ENCODE assay signal across 7 mouse cellular contexts in the genomic region with DNA sequence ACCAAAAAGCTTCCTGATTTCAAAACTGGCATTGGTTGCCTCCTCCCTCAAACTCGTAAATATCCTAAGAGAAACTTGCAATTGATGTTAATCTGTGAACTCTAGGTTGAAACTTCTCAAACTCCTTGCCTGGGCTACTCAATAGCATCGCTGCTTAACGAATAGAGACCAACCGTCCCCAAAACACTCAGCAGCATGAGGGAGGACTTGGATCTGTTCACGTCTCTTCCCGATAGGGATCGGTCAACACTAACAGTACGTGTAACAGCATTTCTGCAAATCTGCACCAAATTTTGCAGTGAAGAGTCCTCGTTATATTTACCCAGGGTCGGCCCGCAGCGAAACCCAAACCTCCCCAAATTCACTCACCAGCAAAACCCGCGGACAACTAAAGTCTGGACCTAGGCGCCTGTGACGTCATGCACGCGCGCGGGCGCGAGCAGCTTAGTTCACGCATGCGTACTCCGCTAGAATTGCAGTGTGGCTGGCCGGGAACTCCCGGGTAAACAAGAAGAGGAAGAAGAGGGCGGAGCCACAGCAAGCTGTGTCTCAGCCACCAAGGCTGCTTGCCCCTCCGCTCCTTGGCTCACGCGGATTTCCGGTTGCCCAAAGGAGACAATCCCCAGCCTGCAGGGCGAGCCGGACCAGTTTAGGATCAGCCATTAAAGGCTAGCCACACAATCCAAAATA. TPM values are rescaled to one million over a fixed set of nuclear protein-coding genes. Genes with fewer than 3 reads are reported as not detected.
DNase-seq lines count a peak whose midpoint lies in the region; ATAC-seq and TF ChIP-seq lines count a peak whose summit lies in the region.

Gene Pot1a, minus strand, starts transcription at position 441 of the 690 bp plus-strand sequence.

- peak within 1 kb of the TSS; percentile 69 for H3K4me2 ChIP-seq in intestine, postnatal 0 days (replicated peaks; ENCODE audit: low read depth)
- H3K4me2 ChIP-seq in midbrain, embryonic 12.5 days (replicated peaks), result peak within 1 kb of the TSS; percentile 57

- peak within 1 kb of the TSS; percentile 69 for H3K4me3 ChIP-seq in embryonic facial prominence, embryonic 10.5 days
- H3K4me3 ChIP-seq in intestine, postnatal 0 days (ENCODE audit: low read depth, low read length), result peak within 1 kb of the TSS; percentile 77
- H3K4me3 ChIP-seq in midbrain, embryonic 12.5 days, result peak within 1 kb of the TSS; percentile 59
- peak within 1 kb of the TSS; percentile 73 for H3K4me3 ChIP-seq in small intestine, adult 2 months (ENCODE audit: low read depth, low read length)

- H3K4me1 ChIP-seq in embryonic facial prominence, embryonic 10.5 days, result peaks cover 16% of the 10 kb centered on the region
- H3K4me1 ChIP-seq in intestine, postnatal 0 days (replicated peaks; ENCODE audit: control insufficient read depth, insufficient read depth, low read length), result no peaks in the 10 kb centered on the region
- peaks cover 7% of the 10 kb centered on the region for H3K4me1 ChIP-seq in midbrain, embryonic 12.5 days
- no peaks in the 10 kb centered on the region for H3K4me1 ChIP-seq in small intestine, adult 2 months (ENCODE audit: control insufficient read depth, insufficient read depth, insufficient read length, low read length)

- peak within 1 kb of the TSS; percentile 77 for H3K9ac ChIP-seq in intestine, postnatal 0 days (ENCODE audit: low read depth, low read length)
- peak within 1 kb of the TSS; percentile 64 for H3K9ac ChIP-seq in midbrain, embryonic 12.5 days (replicated peaks)

- H3K9me3 ChIP-seq in embryonic facial prominence, embryonic 10.5 days, result no peaks in the 10 kb centered on the region
- H3K9me3 ChIP-seq in intestine, postnatal 0 days (ENCODE audit: control insufficient read depth), result no peaks in the 10 kb centered on the region
- H3K9me3 ChIP-seq in midbrain, embryonic 12.5 days, result no peaks in the 10 kb centered on the region

- TF ChIP-seq POLR2A in small intestine, adult 2 months (IDR thresholded peaks at IDR 0.05; ENCODE audit: low read depth, low read length), result peak; percentile 65; the same call in 1 of the 2 replicates

- intact Hi-C loops in left cerebral cortex, postnatal 4 days (cut with DNase I), result no loop called here

- H3K27me3 ChIP-seq in embryonic facial prominence, embryonic 10.5 days (replicated peaks; ENCODE audit: low read depth, poor library complexity, severe bottlenecking), result no peaks in the 10 kb centered on the region
- no peaks in the 10 kb centered on the region for H3K27me3 ChIP-seq in intestine, postnatal 0 days (replicated peaks; ENCODE audit: control insufficient read depth, insufficient read depth, low read length)
- no peaks in the 10 kb centered on the region for H3K27me3 ChIP-seq in midbrain, embryonic 12.5 days
- H3K27me3 ChIP-seq in small intestine, adult 2 months (ENCODE audit: control insufficient read depth, insufficient read depth, low read length), result no peaks in the 10 kb centered on the region

- peaks cover 14% of the 10 kb centered on the region for H3K36me3 ChIP-seq in embryonic facial prominence, embryonic 10.5 days (replicated peaks)
- peaks cover 9% of the 10 kb centered on the region; the same call in 1 of the 2 replicates for H3K36me3 ChIP-seq in intestine, postnatal 0 days (ENCODE audit: control insufficient read depth, insufficient read depth)
- H3K36me3 ChIP-seq in midbrain, embryonic 12.5 days, result peaks cover 9% of the 10 kb centered on the region; the same call in 1 of the 2 replicates
- H3K36me3 ChIP-seq in small intestine, adult 2 months (ENCODE audit: control insufficient read depth, insufficient read depth, low read length), result no peaks in the 10 kb centered on the region

- peak within 1 kb of the TSS; percentile 89 for H3K27ac ChIP-seq in embryonic facial prominence, embryonic 10.5 days (replicated peaks)
- peak within 1 kb of the TSS; percentile 68 for H3K27ac ChIP-seq in intestine, postnatal 0 days (ENCODE audit: low read depth, low read length)
- H3K27ac ChIP-seq in midbrain, embryonic 12.5 days (replicated peaks), result peak within 1 kb of the TSS; percentile 77
- peak within 1 kb of the TSS; percentile 21; the same call in 1 of the 2 replicates for H3K27ac ChIP-seq in small intestine, adult 2 months (ENCODE audit: insufficient read depth, low read depth, low read length)

- ATAC-seq in intestine, postnatal 0 days, result peak; percentile 100
- ATAC-seq in midbrain, embryonic 12.5 days (ENCODE audit: low FRiP score, low read depth), result peak; percentile 99

- WGBS in embryonic facial prominence, embryonic 10.5 days, result under 1% methylated on average over 34 of the region's 34 CpGs
- under 1% methylated on average over 34 of the region's 34 CpGs for WGBS in intestine, postnatal 0 days
- under 1% methylated on average over 34 of the region's 34 CpGs for WGBS in midbrain, embryonic 12.5 days
- 3% methylated on average over 34 of the region's 34 CpGs for WGBS in small intestine, adult 2 months

- TF ChIP-seq CTCF in intestine, postnatal 0 days (IDR thresholded peaks at IDR 0.05; ENCODE audit: low read depth), result no peak
- no peak for TF ChIP-seq CTCF in small intestine, adult 2 months (IDR thresholded peaks at IDR 0.05; ENCODE audit: extremely low read depth, insufficient read length, insufficient replicate concordance, low read depth, low read length)

- DNase-seq in adrenal gland, postnatal 10 days, result peak; percentile 96
- peak; percentile 97 for DNase-seq in embryonic facial prominence, embryonic 10.5 days (ENCODE audit: low spot score)
- DNase-seq in gonadal fat pad, adult 2 months (ENCODE audit: low read depth), result peak; percentile 62
- DNase-seq in left cerebral cortex, postnatal 4 days, result peak; percentile 97

RNA-seq across cellular contexts. Expression of gene Pot1a, which starts in this region (rescaled TPM):
- 10 to 100 TPM; 13.4 to 18.3 TPM for total RNA-seq in adrenal gland, postnatal 10 days (2021)
- polyA plus RNA-seq in embryonic facial prominence, embryonic 10.5 days (2016; fragmentation: Nextera tagmentation; extraction: Ambion mirVana), result 38.1 and 41.1 TPM in 2 replicates
- polyA plus RNA-seq in gonadal fat pad, adult 2 months (2012; rRNA removed), result 6.7 and 6.8 TPM in 2 replicates
- polyA plus RNA-seq in intestine, postnatal 0 days (2015; fragmentation: Nextera tagmentation; extraction: Ambion mirVana), result 9.1 and 9.4 TPM in 2 replicates
- total RNA-seq in left cerebral cortex, postnatal 4 days (2021), result 10 to 100 TPM; 12.5 to 14.4 TPM
- polyA plus RNA-seq in midbrain, embryonic 12.5 days (2016; fragmentation: Nextera tagmentation; extraction: Ambion mirVana), result 37.7 and 39.3 TPM in 2 replicates
- 0.42 and 0.65 TPM in 2 replicates for polyA plus RNA-seq in small intestine, adult 2 months (2012; rRNA removed)

Comparison
In these comparisons a context has a peak if more than half of its experiments do, and no peak if none do; other contexts are left out.
1. Peak in every context shown above with its lines: DNase-seq, ATAC-seq, H3K4me3 ChIP-seq and H3K27ac ChIP-seq.
2. H3K27ac ChIP-seq: peak in every context shown above with its lines; median percentile 89 in embryonic facial prominence, embryonic 10.5 days; 77 in midbrain, embryonic 12.5 days; 68 in intestine, postnatal 0 days; 21 in small intestine, adult 2 months.